Mouse (Mus musculus): ENCODE measurements at regions not wholly inside any gene's neighbourhood (a gene's known extent, or its start where the extent isn't known, plus 50 kb on each side); places are given as distances from the start of the nearest gene placed in this dataset.

- WGBS: 89% methylated on average over 3 of the region's 3 CpGs
- no peak for DNase-seq (ENCODE audit: low read depth, low spot score)
Observed at GRCm38 (mm10) chr10:117579210-117579609, 50.1 kb upstream of the Cpm start.

GRCm38 (mm10) chr10:117578696-117579146 lies 50.6 kb upstream of the Cpm start:
- no peak for DNase-seq (ENCODE audit: low read depth, low spot score)
- whole genome bisulfite sequencing: 87% methylated on average over 4 of the region's 4 CpGs

GRCm38 (mm10) chr10:117577970-117578695 lies 51.2 kb upstream of the Cpm start:
- 96% methylated on average over 4 of the region's 4 CpGs for WGBS
- no peak for DNase-seq (ENCODE audit: low read depth, low spot score)

- WGBS: 93% methylated on average over 8 of the region's 8 CpGs
Observed at GRCm38 (mm10) chr10:117576881-117577730, 52.2 kb upstream of the Cpm start.

GRCm38 (mm10) chr10:117576154-117576859 lies 53.0 kb upstream of the Cpm start:
- DNase-seq (ENCODE audit: low read depth, low spot score): peak; percentile 81
- 42% methylated on average over 10 of the region's 10 CpGs for WGBS

More at GRCm38 (mm10) chr10:117576881-117577730, 52.2 kb upstream of the Cpm start:
- DNase-seq (ENCODE audit: low read depth, low spot score): no peak

- peak; percentile 68 for DNase-seq (ENCODE audit: low read depth, low spot score)
- WGBS: 29% methylated on average over 14 of the region's 14 CpGs
Observed at GRCm38 (mm10) chr10:117575404-117576153, 53.7 kb upstream of the Cpm start.

GRCm38 (mm10) chr10:117574915-117575314 lies 54.4 kb upstream of the Cpm start:
- DNase-seq (ENCODE audit: low read depth, low spot score): no peak
- 43% methylated on average over 3 of the region's 3 CpGs for WGBS

- WGBS: 94% methylated on average over 6 of the region's 6 CpGs
- no peak for DNase-seq (ENCODE audit: low read depth, low spot score)
Observed at GRCm38 (mm10) chr10:117574056-117574727, 55.1 kb upstream of the Cpm start.

- no peak for DNase-seq (ENCODE audit: low read depth, low spot score)
- WGBS: 92% methylated on average over 3 of the region's 3 CpGs
Observed at GRCm38 (mm10) chr10:117573596-117573850, 55.8 kb upstream of the Cpm start.

GRCm38 (mm10) chr10:117572746-117573595 lies 56.3 kb upstream of the Cpm start:
- DNase-seq (ENCODE audit: low read depth, low spot score): no peak
- 89% methylated on average over 13 of the region's 13 CpGs for WGBS

- DNase-seq (ENCODE audit: low read depth, low spot score): no peak
- WGBS: 12% methylated on average over 9 of the region's 9 CpGs
Observed at GRCm38 (mm10) chr10:117571891-117572573, 57.3 kb upstream of the Cpm start.

GRCm38 (mm10) chr10:117570971-117571861 lies 58.1 kb upstream of the Cpm start:
- under 1% methylated on average over 27 of the region's 27 CpGs for WGBS
- DNase-seq (ENCODE audit: low read depth, low spot score): no peak

GRCm38 (mm10) chr10:117570091-117570970 lies 59.0 kb upstream of the Cpm start:
- 69% methylated on average over 8 of the region's 8 CpGs for WGBS
- DNase-seq (ENCODE audit: low read depth, low spot score): no peak

- 82% methylated on average over 11 of the region's 11 CpGs for WGBS
- no peak for DNase-seq (ENCODE audit: low read depth, low spot score)
Observed at GRCm38 (mm10) chr10:117569301-117570079, 59.8 kb upstream of the Cpm start.
